Mouse (Mus musculus) olfactory bulb, adult 2 months (tissue): ENCODE measurements around the gene Hist1h2af.

ENCODE experiments used
- CTCF ChIP-seq: fragments of 200-500 bp; IDR thresholded peaks from 2 replicates; pipeline ENCODE4 v1.5.1; 2012; ENCODE audit warnings: low read depth, mild to moderate bottlenecking, low read length, moderate library complexity; ENCODE audit not compliant: insufficient read depth
- POLR2A ChIP-seq: fragments of 200-500 bp; IDR thresholded peaks from 2 replicates; pipeline ENCODE4 v1.6.1; 2012; ENCODE audit warnings: mild to moderate bottlenecking, low read depth, low read length, moderate library complexity; ENCODE audit not compliant: insufficient read depth

DNA sequence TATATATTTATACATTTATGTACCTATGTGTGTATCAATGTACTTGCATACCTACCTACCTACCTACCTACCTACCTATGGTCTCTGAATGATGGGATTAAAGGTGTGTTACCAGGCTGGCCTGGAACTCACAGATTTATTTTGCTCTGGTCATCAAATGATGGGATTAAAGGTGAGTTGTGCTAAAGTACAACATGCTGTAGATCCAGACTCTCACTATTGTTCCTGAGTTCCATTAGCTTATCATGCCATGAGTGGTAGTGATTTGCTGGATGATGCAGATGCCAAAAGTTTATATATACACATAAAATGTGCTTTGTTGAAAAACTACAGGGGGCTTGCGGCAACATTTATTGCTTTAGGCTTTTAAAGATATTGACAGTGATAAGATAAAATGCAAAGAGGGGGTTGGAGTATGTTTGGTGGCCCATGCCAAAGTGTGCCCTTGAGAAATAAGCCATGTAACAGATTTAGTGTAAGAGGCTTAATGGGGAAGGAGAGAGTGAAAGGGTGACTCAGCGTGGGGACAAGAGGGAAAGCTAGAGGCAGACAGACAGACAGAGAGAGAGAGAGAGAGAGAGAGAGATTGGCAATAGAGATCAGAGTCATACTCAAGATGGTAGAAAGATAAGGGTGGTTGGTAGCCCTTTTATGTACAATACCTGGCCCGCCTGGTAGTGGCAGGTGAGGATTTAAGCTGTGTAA is 3.5 kb downstream of the Hist1h2af start:
- no peak for TF ChIP-seq CTCF
- TF ChIP-seq POLR2A, result no peak
